Mouse (Mus musculus) urinary bladder, postnatal 14 days (tissue): Measurements from ENCODE around the gene Arhgef16.

Source experiments
- DNase-seq: peaks from one replicate; pipeline ENCODE4 v3.0.0; 2021; ENCODE audit warnings: low spot score

Arhgef16 gene

DNA sequence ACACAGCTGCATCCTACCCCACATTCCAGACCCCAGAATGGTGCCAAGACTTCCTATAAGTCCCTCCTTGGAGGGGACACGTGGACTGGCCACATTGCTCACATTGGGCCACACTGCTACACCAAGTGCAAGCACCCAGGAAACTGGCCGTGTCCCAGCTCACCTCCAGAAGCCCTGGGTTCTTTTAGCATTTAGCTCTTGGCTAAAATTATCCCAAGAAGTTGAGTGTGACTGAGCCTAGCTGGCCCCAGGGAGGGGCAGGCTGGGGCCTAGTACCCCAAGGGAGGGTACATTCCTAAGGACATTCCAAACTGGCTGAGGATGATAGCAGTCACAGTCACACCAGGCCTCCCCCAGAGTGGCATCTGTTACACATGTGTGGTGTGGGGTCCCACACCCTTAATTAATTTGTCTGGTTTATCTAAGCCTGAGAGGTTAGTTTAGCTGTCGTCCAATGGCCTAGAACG lies 7.7 kb downstream of the Arhgef16 start:
- DNase-seq, result no peak

DNA sequence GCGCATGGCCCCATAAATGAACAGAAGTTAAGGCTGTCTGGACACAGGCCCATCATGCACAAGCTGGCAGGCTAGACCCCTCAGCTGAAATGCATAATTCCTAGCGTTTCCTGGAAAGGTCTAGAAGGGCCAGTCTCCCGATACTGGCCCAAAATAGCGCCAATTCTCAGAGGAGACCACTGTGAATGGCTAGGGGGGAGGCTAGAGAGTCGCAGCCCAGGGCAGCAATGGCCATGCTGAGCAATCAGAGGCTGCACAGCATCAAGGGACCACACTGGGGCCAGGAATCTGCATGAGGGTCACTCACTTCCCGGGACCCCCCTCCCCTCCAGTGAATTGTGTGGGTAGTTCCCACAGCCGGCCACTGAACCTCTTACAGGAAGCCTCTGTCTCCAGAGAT lies 17.8 kb downstream of the Arhgef16 start:
- DNase-seq, result no peak

DNA sequence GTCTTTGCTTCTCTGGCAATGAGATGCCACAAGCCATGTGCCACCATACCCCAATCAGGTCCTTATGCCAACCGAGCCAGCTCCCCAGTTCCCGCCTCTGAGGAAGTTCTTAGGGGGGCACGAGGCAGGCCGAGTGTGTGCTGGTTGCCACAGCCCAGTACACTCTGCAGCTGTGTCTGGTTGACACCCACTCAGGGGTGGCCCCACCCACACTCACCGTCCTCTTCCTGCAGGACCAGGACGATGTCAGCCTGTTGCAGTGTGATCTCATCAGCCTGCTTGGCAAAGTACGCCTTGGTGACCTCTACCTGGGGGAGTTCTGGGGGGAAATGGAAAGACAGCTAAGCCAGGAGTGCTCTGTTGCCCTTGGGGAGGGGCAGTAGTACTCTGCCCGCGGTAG lies 22.0 kb downstream of the Arhgef16 start:
- no peak for DNase-seq

DNA sequence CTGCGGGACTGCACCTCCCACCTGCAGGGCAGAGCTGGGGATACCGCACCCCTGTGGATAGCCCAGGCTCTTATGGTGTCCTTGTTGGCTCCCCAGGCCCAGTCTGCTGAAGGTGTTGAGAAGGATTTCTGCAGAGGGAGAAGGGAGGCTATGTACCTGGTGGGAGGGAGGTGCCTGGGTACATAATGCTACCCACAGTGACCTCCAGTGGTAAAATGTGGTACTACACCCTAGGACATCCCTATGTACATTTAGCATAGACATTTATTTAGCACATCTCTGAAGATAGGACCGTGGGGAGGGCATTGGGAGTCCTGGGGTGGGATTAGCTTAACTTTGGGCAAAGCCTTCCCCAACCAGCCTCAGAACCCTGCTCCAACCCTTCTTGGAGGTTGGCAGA lies 28.5 kb downstream of the Arhgef16 start:
- peak; percentile 78 for DNase-seq

DNA sequence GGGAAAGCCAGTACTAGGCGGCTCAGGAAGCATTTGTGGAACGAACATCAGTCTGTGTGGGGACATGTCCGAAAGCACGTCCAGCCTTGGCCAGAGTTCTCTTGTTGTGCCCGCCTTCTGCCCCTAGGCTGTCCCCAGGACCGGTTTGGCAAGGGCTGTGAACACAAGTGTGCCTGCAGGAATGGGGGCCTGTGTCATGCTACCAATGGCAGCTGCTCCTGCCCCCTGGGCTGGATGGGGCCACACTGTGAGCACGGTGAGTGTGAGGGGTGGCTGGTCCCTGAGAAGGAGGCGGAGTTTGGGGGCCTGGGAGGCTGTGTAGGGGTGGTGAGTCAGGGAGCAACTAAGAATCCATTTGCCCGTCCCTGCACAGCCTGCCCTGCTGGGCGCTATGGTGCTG lies 32.0 kb downstream of the Arhgef16 start:
- DNase-seq, result peak; percentile 87

DNA sequence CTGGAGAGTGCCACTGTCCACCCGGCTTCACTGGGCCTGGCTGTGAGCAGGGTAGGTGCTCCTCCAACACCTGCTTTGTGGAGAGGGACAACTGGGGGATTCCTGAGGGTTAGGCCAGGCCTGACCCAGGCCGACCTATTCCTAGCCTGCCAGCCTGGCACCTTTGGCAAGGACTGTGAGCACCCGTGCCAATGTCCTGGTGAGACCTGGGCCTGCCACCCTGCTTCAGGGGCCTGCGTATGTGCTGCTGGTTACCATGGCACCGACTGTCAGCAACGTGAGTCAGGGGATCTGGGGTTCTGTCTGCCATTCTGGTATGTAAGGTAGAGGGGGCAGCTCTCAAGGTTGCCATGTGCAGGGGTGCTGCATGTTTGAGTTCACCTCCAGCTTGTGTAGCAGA lies 34.0 kb downstream of the Arhgef16 start:
- DNase-seq, result no peak

DNA sequence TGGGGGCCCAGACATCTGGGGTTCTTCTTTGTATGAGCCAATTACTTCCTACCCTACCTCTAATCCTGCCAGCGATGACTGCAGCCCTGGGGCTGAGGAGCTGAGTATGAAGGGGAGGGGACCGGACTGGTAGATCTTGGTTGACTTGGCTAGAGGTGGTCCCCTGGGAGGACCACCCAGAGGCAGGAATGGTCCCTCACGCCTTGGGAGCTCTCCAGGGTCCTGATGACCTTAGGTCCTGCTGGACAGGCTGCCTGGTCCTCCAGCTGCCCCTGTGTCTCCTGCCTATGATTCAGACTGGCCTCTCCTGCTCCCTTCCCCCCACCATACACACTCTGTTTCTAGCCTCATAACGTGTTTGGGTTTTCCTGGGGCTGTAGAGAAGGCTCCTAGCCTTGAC lies 39.4 kb downstream of the Arhgef16 start:
- no peak for DNase-seq

DNA sequence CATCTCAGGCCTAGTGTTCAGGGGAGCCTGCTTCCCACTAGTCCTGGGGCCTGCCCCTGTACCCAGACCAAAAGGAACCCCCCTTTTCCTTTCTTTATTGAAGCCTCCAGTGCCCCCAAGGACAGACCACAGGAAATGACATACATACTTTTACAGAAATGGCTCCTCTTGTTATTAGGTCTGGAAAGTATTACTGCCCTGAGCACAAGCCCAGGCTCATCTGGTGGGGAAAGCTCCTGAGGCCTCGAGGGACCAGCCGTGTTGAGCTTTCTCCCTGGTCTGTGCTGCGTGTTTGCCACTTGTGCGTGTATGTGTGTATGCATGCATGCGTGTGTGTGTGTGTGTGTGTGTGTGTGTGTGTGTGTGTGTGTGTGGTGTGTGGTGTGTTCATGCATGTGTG lies 40.7 kb downstream of the Arhgef16 start:
- DNase-seq, result no peak

DNA sequence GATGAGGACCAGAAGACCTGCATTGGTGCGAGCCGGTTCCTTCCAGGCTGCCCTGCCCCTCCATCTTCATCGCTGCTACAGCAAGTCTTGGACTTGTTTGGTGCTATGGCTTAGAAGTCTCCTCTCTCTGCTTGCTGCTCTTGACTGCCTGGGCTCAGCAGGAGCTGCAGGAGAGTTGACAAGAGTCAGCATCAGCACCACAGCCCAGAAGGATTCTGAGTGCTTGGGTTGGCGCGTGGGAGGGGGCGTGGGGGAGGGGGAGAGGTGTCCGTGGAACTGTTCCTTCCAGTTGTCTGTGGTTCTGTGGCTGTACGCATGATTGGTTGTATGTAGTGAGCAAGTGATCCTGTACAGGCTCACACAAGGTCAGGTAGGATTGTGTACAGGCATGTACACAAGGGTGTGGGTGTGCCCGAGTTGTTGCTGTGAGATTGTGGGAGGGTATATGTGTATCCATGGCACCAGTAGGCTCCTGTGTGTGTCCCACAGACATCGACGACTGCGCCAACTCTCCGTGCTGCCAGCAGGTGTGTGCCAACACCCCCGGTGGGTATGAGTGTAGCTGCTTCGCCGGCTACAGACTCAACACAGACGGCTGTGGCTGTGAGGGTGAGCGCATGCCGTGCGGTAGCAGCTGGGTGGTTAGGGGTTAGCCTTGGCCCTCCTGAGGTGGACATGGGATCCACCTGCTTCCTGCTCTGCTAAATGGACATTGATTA lies 48.8 kb downstream of the Arhgef16 start:
- DNase-seq, result no peak

DNA sequence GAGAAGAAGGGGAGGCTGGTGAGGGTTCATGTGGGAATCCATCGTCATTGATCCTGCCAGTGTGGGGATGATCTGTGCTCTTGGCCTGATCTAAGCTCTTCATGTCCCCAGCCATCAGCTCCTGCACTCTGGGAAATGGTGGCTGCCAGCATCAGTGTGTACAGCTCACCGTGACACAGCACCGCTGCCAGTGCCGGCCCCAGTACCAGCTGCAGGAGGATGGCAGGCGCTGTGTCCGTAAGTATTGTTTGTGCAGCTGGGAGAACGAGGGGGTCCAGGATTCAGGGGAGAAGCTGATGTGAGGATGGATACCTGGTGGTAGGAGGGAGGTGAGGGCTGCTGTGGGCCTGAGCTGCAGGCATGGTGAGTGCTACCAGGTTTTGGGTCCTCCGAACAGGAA lies 52.2 kb downstream of the Arhgef16 start:
- no peak for DNase-seq

DNA sequence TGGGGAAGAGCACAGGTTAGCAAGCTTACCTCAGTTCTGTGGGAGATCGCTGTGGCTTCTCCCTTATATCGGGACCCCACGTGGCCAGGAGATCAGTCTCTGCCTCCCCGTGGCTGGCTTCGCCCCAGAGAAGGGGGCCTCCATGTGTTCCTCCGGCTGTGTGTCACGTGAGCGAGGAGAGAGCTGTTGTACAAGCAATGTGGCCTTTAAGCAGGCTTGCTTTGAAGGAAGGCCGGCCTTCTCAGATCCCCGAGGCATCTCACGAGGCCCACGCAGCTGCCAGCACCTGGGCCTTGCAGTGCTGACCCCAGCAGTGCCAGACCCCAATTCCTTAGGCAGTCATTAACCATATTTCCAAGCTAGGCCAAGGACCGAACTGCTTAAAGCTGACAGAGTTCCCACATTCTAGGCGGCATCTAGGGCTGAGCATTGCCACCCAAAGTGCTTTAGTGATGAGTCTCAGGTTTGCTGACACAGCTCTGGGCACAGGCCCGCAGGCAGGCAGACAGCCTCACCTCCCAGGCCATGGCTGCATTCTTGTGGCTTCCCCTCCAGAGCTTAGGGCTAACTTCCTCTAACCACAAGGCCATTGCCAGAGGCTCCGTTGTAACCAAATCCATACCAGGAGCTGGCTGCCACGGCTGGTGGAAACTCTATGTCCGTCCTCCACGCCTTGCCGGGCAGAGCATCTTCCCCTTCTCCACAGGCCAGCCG lies 53.2 kb downstream of the Arhgef16 start:
- DNase-seq, result no peak

DNA sequence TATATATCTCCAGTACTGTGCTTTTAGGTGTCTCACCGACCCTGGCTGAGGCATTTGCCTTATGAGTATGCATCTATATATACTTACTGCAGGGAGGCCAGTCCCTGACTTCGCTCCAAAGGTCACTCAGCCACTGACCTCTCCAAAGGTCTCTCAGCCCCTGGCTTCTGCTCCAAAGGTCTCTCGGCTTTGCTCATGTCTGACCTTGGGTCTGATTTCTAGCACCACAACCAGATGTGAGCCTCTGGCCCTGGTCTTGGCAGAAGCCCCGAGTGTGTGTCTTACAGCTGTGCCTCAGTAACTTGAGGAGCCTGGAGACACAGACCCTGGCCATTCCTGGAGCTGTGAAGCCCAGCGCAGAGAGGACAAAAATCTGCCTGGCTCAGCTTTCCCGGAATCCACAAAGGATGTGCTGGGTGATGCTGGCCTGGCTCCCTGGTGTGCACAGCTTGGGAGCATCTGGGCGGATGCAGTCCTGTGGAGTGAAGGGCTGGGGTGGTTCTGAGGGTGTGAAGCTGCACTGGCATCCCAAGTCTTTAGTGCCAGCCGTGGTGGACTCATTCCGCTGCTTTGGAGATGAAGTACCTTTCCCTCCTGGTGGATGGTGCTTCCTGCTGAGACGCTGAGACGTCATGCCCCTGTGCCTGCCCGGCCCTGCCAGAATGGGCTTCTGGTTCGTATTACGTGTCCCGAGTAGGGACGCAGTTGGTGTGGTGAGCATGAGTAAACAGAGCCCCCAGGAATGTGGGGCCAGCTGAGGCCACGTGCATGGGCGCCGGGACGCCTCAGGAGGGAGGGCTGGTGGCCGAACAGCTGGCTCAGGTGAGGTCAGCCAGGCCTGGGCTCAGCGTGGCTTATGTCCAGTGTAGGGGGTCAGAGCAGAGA lies 54.0 kb downstream of the Arhgef16 start:
- no peak for DNase-seq

DNA sequence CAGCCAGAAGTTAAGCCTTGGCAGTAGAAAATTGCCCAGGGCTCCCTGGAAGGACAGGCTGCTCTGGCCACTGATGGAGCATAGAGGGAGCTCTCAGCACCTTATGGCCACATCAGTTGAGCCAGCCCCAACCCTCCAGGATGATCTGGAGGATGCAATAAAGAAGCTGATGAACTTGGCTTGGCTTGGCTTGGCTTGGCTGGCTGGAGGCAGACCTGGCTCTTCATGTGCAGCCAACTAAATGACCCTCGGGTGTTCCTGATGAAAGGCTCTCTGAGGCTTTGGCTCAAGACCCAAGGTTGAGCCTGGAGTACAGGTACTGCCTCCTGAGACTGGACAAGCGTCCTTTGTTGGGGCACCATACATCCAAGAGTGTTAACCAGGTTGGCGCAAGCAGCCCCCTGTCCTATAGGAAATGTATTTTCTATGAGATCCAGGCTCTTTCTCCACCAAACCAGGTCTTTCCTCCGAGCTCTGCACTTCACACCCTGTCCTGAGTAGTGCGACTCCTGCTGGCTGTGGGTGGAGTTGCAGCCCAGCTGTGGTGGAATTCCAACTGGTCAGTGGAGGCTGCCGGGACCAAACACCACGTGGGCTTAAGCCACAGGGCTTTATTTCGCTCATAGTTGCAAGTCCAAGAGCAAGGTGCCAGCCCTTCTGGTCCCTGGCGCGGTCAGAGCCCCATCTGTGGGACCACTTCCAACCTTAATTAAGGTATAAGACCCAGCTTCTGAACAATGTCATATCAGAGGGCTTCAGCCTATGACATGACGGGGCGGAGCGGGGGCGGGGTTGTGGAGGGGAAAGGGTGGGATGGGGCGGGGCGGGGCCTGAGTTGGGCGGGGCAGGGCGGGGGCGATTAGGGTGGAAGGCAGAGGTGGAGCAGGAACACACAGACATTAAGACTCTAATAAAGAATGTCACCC lies 55.1 kb downstream of the Arhgef16 start:
- peak; percentile 90 for DNase-seq

DNA sequence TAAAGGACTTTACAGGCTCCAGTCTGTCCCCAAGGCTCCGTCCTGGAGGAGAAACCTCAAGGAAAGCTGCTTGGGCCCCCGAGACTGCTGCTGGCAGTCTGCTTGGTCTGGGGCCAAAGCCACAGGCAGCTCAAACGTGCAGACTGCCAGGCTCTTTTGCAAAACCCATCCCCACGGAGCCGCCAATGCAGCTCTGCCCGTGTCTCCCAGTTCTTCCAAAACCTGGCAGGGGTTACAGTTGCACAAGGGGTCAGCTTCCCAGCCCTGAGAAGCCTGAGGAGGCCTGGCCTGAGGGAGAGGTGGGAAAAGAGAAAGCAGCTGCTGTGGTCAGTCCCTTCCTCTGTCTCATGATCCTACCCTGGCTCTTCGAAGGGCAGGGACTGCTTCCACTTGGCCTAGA lies 56.1 kb downstream of the Arhgef16 start:
- no peak for DNase-seq

DNA sequence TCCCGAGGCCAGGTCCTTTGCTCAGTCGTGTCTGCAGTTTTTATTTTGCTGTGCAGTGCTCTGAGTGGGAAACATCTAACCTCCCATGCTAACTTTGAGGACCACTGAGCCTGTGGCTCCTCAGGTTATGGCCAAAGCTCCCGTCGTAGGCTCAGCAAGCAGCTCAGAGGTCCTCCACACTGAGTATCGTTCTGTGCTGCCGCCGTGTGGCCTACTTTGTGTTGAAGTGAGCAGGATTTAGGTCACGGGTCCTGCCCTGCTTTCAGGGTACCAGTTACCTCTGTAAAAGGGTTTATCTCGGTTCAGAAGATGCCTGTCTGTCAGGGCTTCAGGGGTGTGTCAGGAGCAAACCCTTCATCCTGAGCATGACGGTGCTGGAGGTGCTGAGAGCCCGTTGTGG lies 60.9 kb downstream of the Arhgef16 start:
- DNase-seq, result no peak

DNA sequence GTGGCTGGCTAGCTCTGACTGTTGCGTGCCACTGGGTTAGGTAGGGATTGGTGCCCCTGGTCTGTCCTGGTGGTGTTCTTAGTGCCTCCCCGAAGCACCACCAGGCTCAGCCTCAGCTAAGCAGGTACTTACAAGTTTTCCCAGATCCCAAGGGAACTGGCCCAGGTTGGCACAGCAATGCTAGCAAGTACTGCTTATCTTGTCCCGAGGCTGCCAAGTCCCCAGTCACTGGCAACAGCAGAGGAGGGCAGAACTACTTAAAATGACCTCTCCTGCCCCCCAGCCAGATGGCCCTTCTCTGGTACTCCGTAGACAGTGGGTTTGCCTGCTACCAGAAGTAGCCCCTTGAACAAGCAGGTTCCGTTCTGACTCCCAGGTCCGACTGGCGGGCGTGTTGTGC lies 62.3 kb downstream of the Arhgef16 start:
- no peak for DNase-seq

DNA sequence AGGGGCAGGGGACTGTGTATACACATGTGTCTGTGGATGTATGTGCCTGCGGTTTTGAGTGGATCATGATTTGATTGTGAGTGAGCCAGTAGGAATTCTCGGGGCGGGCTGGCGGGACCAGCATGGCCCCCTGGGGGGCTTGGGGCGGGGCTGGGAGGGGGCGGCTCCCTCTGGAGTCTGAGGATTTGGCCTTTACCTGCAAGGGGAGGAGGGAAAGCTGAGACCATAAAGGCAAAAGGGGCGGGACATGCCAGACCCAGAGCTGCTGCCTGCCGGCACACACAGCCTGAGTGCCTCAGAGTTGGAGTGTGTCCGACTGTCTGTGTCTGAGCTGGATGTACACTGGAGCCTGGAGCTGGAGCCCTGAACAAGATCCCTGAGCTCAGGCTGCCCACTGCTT lies 64.2 kb downstream of the Arhgef16 start:
- no peak for DNase-seq

DNA sequence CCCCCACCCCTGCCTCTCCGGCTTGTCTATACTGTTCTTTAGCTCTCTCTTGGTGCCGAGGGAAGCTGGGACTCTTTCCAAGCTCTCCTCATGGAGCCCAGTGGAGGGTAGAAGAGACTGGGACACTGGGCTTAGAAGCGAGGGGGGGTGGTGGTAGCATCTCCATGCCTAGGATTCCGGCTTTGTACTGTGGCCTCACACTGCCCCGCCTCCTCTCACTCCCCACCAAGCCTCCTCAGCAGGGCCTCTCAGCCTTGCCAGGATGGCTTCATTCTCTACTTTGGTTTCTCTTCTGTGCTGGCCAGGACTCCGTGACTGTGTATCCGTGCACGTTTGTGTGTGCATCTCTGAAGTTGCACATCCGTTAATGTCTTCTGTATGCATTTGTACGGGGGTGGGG lies 64.6 kb downstream of the Arhgef16 start:
- DNase-seq, result no peak

DNA sequence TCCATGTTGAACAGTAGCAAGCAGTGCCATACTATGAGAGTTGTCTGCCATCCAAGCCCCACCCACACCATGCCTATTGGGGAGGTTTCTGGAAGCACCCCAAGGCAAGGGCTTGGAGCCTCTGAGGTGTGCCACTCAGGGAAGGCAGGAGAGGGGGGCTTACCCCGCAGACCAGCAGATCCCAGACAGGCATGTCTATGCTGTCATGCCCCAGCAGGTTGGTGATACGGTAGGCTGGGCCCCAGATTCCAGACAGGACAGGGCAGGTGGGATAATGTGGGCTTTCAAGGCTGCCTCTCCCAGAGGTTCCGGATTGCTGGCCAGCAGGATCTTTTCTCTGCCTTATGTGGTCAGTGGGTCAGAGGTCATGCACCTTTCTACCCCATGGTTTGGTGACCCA lies 65.5 kb downstream of the Arhgef16 start:
- no peak for DNase-seq

DNA sequence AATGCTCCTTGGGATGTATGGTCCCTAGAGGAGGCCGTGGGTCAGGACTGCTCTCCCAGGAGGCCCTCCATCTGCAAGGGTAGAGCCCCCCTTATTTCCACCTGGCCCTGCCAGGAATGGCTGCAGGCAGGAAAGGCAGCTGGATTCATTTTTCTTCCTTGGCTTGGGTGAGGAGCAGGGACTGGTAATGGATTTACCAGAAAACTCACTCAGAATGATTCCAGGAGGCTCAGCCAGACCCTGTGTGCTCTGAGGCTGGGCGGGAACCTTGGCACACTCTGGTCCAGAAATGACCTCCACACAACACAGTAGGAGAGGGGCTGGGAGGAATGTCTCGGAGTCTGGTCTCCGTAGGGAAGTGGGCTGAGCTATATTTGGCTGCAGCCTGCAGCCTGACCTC lies 69.2 kb downstream of the Arhgef16 start:
- DNase-seq, result no peak

DNA sequence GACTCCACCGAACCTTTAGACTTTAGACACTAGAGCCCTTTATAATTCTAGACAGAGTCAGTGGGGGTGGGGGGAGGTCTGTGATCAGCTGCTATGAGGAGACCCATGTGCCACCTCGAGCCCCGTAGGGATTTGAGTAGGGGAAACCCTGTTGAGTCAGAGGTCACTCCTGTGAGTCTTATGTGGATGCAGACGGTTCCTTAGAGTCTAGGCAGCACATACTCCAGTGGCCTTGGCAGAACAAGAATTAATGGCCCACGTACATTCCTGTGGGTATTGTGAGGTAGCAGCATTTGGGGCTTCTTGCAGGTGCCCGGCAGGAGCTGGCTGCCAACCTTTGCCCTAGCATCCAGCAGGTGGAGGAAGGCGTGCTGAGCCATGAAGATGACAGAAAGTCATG lies 70.1 kb downstream of the Arhgef16 start:
- DNase-seq, result no peak

DNA sequence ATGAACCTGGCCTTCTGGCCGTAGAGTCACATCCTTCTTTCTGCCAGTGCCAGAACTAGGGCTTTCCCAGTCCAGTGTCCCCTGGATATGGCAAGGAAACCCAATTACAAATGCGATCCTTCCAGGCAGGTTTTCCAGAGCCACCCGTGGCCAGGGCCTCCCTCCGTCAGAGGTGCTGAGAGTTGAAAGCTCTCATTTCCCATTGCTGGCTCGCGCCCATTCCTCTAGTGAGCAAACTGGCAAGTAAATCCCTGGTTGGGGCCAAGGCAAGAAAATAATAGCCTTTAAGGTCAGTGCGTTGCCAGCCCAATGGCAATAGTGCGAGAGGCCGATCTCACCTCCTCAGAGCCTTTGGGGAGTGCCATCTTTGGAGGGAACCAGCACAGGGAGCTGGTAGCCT lies 71.9 kb downstream of the Arhgef16 start:
- DNase-seq, result no peak
